Mouse (Mus musculus) monocyte, adult 2 months (primary cell): ENCODE results near the gene Oprd1.

Experiments used
- DNase-seq, 2 experiments: peaks; one replicate each; pipeline ENCODE4 v3.0.0; 2022; ENCODE audit warnings: low spot score in 2 of 2, low read depth in 1 of 2

Oprd1 gene

DNA sequence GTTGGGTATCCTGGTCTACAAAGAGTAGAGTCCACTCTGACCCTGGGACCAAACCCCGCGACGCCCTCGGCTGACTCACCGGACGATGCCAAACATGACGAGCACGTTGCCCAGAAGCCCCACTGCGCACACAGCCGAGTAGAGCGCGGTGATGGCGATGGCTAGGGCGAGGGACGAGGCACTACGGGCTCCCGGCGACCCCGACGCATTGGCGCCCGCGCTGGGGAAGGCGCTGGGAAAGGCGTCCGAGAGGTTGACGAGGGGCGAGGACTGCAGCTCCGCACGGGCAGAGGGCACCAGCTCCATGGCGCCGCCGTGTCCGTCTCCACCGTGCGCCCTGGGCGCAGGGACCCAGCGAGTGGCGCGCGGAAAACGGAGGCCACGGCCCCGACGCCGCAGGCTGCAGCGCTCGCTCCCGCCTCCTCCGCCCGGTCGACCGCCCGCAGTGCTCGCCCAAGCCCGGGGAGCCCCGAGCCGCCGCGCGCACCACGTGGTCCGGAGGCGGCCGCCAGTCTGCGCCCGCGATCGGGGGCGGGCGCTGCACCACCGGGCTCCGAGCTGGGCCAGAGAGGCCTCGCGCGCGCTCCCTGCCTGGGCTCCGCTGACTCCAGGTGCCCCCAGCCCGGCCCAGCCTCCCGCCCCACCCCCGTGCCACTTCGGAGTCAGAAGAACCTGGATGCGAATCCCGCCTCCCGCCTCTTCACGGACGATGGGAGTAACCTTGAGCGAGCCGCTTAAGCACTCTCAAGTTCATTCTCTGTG is at the start of gene Oprd1:
Gene Oprd1 (minus strand): TSS at position 407 of the 762 bp plus-strand sequence.
- no peak for DNase-seq

DNA sequence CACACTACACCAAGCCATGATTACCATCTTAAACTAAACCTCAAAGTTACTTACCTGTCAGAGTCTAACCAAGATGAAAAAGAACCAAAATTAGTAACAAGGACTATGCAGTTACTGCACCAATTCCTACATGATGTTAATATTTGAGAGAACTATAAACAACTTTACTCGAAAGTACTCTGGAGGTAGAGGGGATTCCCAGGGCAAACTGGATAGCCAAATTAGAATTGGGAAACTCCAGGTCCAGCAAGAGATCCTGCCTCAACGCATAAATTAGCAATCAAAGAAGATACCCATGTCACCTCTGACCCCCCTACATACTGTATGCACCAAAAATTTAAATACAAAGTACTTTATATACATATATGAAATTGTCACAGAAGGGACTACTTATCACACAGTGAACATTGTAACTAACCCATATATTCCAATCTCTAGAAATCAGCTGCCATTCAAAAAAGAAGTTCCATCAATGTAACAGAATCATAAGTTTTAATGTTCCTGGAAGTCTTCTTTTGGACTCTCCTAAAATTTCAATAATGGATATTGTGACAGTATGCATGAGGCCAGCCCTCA is 43.6 kb upstream of the Oprd1 start:
- DNase-seq, result no peak

DNA sequence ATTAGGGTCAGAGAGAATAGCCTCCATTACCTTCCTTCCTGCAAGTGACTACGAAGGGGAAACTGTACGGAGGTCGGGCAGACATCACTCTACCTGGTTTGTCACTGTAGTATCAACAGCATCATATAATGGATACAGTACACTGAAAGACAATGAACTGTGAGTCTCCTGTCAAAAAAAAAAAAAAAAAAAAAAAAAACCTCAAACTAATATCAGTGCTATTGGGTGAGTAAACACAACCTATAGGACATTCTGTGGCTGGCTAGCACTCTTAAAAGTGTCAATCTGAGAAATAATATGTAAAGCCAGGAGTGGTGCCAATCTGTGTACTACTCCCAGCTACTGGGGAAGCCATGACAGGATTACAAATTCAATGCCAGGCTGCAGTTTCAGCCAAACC is 38.9 kb upstream of the Oprd1 start:
- no peak for DNase-seq

DNA sequence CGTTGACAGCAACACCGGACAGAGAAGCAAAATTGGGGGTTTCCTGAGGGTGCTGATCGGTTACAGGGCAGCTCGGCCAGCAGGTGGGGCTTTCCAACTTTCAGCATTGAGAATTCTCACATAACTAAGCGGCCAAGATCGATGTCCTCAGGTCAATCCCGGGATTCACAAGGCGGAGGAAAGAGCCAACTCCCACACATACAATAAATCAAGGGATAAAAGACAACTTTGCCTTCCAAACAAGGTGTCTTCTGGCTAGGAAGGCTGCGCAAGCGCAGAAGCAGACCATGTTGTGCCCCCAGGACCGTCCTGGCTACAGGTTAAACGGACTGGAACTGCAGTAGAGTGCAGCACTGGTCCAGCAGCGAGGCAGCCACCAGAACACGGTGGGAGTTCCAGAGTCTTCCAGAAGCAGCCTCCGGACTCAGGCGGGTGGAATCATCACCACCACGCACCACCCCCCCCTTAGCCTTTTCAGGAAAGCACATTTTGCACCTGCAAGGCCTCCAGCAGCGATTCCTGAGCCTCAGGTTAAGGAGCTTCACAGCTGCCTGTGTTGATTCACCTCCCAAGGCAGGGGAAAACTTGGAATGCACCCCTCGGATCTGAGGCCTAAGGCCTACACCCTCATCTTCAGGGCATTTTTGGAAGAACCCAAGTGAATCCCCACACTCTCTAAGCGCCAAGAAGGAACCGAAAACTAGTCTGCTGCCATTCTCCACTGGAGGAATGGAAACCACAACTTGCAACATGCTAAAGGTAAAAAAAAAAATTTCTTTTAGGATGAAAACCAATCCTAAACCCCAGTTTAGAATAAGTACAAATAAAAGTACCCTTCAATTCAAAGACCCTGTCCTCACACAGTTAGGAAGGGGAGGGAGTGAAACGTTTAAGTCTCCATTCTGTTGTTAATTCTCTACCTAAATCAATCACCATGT is 37.7 kb upstream of the Oprd1 start:
- no peak for DNase-seq

DNA sequence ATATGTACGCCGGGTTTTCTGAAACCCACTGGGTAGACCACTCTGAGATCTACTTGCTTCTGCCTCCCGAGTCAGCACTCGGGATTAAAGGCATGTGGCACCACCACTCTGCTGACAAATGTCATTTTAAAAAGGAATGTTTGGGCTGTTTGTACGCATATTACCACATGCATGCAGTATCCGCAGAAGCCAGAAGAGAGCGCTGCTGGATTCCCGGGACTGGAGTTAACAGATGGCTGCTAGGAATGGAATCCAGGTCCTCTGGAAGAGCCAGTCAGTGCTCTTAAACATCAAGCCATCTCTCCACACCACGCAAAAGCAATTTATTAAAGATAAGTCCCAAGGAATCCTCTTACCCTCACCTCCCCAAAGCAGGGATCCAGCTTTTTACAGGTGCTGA is 36.4 kb upstream of the Oprd1 start:
- no peak for DNase-seq

DNA sequence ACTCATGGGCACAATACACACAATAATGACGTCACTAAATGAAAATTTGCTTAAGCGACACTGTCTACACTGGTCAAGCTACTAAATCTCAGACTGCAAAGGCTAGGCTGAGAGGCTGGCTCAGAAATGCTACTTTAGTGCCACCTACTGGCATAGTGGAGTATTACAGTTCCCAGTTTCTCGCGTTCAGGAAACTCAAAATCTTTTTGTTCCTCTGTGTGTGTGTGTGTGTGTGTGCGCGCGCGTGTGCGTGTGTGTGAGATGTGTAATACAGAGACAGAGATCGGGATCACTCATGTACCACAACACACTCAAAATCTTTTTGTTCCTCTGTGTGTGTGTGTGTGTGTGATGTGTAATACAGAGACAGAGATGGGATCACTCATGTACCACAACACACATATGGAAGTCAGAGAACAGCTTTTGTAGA is 34.4 kb upstream of the Oprd1 start:
- DNase-seq, result peak; percentile 23 to 52

DNA sequence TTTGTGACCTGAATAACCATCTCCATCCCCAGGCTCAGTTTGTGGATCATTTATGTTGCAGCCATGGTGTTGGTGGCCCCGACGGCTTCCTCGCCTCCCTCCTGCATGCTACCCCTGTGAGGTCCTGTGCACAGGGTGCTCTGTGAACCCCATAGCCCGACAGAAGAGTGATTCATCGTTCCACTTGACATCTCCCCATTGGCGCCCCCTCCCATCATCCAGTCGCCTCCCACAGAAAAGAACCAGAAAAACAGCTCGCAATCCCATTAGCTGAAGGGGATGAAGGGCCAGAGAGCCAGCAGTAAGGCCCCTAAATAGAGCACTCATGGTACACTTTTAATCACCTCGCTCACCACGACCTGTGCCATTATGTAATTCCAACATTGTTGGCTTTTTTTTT is 32.2 kb upstream of the Oprd1 start:
- no peak for DNase-seq

DNA sequence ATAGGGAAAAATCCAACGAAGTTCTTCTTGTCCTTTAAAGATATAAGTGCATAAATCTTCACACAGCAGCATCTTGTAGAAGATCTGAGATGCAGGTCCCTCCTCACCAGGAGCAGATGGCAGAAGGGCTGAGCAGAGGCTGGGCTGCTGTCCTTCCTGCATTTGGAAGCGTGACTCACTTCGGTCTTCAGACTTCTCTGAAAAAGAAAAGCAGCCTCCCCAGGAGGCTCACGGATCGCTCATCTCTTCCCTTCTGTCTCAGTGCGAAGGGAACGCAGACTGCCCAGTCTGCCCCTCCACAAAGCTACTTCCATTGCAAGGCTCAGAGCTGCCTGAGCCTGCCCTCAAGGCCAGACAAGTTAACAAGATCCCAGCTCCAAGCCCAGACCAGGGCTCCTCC is 26.6 kb upstream of the Oprd1 start:
- DNase-seq, result no peak

DNA sequence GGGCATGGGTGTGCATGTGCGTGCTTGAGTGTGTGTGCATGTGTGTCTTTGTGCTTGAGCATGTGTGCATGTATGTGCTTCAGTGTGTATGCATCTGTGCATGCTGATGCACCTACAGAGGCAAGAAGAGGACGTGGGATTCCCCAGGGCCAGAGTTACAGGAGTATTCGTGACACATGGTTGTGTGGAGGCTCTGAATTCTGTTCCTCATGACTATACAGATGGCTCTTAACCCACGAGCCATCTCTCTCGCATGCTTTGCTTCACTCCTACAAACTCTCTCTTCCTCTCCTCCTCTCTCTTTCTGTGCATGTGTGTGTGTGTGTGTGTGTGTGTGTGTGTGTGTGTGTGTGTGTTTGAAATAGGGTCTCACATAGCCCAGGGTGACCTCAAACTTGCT is 25.5 kb upstream of the Oprd1 start:
- DNase-seq, result no peak

DNA sequence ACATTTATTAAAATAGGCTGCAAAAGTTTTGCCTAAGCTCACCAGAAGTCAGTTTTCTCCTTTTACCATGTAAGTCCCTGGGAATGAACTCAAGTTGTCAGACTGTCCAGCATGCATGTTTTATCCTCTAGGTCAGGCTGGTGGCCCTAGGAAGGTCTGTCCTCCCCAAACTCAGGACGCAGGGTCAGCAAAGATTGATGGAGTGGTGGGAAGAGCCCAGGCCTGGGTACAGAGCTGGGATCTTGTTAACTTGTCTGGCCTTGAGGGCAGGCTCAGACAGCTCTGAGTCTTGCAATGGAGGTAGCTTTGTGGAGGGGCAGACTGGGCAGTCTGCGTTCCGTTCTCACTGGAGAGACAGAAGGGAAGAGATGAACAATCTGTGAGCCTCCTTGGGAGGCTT is 25.0 kb upstream of the Oprd1 start:
- no peak for DNase-seq

DNA sequence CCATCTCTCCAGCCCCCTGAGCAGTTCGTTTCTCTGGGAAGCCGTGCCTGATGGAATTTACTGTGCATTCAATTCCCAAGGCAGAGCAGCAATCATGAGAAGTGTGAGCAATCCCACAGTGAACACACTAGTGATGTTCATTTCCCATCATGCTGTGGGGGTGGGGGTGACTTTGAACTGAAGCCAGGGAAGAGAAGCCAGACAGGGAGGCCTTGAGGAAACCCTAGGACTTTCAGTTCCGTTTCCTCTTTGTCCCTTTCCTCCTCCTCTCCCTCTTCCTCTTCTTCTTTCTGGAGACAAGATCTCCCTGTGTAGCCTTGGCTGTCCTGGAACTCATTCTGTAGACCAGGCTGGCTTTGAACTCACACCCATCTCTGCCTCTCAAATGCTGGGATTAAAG is 23.1 kb upstream of the Oprd1 start:
- DNase-seq, result peak in 1 of 2 experiments; percentile 29

DNA sequence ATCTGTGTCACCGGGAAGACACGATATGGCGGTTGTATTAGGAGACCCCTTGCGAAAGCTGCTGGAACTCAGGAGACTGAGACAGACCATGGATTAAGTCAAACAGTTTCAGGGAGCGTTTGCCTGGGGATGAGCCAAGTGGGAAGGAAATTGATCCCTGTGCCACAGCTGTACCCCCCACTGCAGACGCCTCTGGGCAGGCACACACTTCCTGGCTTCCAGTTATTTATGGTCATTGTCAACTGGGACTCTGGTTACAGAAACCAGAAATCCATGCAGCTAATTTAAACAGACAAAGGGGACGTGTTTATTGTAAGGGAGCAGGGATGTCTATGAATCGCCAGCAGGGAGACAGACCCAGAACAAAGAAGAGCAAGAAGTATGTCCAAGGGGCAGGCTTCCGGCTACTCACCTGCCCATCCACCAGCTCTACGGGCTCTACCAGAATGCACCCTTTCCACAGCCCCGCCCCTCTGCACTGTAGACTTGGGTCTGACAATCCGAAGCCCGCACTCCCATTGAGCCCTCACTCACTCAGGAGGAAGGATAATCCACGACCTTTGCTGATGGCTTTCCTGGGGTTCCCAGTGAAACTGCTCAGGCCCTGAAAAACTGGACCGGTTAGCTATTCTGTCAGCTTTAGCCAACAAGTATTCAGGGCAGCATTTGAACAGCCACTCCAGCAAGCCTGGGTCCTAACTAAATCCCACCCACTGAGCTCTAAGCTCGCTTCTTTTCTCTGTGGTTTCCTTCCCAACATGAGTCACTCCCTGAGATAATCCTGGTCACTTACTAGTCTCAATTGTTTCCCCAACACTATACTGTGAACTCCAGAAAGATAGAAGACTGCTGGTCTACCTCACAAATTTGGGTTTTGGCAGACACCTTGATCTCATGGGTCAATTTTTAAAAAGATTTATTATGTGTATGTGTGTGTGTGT is 22.3 kb upstream of the Oprd1 start:
- DNase-seq, result no peak

DNA sequence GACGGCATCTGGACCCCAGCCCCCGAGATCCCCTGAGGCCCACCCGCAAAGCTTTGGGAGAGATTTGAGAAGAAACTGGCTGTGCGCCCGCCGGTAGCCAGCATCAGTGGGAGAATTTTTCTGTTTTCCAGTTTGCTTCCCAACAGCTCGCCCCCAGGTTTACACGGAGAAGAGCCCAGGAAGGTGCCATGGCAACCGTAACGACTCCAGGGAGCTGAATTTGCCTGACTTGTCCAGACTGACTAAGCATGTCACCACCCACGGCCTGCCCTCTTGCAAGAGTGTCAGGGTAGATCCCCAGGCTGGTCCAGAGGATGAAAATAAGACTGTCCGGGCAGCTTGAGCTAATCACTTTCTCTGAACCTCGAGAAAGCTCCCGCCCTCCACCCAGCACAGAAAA is 21.4 kb upstream of the Oprd1 start:
- DNase-seq, result no peak

DNA sequence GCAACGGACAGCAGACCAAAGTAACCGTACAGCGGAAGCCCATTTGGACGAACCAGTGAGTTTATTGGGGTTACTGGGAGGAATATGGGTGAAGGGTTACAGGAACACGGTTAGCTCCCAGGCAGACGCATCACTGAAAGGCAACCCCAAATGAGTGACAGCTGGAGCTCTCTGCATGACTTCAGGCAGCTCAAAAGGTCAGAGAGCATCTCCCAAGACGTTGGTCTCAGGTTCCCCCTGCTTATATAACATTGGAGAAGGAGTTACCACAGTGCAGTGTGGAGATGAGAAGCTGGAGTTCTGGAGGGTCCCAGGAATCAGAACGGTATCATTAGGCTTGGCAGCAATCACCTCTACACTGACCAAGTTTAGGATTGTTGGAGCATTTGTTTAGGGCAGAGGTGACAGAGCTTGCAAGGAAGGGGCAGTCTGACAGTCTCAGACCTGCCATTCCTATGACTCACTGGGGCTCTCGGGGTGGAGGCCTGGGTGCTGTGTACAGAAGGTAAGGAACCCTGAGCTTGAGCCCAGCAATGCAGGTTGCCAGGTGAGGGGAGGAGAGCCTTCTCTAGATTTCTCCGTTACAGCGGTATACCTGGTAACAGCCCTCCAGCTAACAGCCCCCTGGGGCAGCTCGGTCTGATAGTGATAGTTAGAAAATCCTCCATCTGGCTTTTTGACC is 12.8 kb upstream of the Oprd1 start:
- no peak for DNase-seq

DNA sequence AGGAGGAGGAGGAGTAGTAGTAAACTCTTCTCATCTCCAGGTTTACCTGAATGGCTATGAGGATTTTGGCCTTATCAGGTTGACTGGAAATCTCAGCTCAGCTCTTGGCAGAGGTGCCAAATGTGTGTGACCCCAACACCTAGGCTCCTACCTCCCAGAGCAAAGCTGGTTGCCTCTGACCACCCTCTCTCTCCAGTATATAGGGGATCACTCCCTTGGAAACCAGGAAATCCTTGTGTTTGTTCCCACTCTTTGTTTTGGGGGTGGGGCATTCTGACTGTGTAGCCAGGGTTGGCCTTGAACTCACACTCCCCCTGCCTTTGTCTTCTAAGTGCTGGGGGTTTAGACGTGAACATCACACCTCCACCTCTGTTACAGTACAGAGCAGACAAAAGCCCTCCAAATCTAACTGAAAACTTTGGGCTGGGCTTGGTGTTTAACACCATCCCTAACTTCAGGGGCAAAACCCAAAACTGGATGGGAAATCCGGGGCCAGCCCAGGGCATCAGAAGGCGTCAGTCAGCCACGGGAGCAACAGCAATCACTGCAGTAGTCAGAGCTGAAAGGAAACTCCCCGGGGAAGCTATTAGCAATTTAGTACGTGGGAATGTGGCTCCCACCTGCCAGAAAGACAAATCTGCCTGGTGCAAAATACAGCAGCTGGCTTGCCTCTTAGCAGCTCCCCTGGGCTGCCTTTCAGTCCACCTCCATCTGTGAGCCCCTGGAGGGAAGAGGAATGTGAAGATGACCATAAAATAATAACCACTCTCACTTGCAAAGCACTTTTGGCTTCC is 10.8 kb upstream of the Oprd1 start:
- no peak for DNase-seq

DNA sequence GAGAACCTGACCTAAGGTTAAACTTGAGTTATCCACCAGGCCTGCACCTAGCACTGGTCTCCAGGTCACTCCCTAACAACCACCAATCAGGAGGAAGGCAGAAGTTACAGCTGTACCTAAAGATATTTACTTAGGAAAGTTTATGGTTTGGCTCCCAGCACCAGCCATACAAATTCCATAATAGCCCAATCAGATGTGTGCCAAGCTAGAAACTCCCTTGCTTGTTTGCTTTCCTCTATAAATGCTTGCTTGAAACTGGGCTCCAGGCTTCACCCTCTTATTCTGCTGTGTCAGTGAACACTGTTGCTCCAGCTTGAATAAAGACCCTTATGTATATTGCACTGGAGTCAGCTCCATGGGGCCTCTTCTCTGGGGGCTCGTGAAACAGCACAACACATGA is 7.4 kb upstream of the Oprd1 start:
- no peak for DNase-seq

DNA sequence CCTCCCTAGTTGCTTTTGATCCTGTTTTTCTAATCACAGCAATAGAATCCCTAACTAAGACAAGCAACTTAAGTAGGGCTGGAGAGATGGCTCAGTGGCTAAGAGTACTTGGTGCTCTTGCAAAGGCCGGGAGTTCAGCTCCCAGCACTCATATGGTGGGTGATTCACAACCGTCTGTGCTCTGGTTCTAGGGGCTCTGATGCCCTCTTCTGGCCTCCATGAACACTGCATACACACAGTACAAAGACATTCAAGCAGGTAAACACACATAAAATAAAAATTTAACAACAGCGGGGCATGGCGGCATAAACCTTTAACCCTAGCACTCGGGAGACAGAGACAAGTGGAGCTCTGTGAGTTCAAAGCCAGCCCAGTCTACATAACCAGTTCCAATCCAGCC is 1.9 kb upstream of the Oprd1 start:
- no peak for DNase-seq

DNA sequence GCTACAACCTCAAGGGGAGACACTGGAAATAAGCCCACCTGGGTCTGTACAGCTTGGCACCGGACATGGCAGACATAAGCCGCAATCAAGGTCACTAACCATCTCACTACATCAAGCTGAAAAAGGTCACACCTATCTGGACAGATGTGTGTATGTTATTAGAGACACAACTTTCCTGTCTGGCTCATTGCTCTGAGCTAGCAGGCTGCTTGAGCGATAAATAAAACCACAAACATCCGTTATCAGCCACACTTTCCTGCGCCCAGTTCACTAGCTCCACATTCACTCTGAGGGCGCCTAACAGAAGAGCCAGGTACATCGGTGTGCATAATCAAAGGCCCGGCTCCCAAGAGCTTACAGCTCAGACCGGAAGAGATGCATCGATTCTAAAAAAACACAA is 806 bp upstream of the Oprd1 start:
- no peak for DNase-seq

DNA sequence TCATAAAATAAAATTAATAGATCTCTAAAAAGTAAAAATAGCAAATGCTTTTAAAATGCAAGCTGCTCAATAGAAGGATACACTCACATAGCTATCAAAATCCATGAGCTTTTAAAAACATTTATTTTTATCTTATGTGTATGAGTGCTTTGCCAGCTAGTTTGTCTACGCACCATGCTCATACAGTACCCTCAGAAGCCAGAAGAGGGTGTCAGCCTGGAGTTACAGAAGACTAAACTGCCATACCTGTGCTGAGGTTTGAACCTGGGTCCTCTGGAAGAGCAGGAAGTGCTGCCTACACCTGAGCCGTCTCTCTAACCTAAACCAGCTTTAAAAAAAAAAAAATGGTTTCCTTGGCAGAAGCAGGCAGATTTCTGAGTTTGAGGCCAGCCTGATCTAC is 5.6 kb downstream of the Oprd1 start:
- DNase-seq, result no peak

DNA sequence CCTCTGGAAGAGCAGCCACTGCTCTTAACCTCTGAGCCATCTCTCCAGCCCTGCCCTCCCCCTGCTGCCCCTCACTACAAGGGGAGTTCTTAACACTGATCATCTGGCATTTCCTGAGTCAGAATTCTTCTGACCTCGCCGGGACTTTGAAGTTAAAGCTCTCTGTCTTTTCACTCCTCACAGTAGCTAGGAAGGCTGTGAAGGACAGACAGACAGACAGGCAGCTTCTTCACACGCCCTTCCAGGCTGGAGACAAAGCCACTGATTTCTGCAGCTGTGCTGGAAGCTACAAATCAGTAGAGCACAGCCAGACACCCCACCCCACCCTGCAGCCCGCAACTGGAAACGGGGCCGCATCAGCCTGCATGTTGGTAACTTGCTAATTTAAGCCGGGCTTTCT is 7.3 kb downstream of the Oprd1 start:
- no peak for DNase-seq
